Mouse (Mus musculus): Measurements from ENCODE around the gene Dpf1.

Dpf1 gene

GRCm38 (mm10) chr7:29303738-29304462, at the start of gene Dpf1:
Dpf1 (plus strand) TSS chr7:29303951.
- peak; percentile 71 to 84 for DNase-seq (ENCODE audit: low spot score in 2 of 2)

GRCm38 (mm10) chr7:29255875-29256274, 47.9 kb upstream of the Dpf1 start:
- no peak for DNase-seq (ENCODE audit: low spot score in 2 of 2)

DNA sequence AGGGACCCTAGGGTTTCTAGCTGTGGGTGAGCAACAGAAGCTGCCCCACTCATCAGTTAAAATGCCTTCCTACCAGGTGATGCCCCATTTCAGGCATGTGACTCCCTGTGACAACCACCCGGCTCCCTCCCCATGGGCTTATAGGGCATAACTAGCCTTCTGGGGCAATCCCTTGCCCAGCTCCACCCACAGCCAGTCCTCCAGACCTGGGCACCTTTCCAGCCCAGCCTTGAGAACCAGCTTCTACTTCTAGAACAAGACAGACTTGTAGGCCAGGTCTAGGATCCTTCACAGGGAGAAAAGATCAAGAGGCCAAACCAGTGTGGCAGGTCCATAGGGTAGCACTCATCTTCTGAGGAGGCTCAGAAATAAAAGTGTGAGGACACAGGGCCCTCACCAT, 46.4 kb upstream of the Dpf1 start:
- DNase-seq (ENCODE audit: low spot score in 2 of 2) = no peak

- no peak for DNase-seq (ENCODE audit: low spot score in 2 of 2)
Observed at GRCm38 (mm10) chr7:29259781-29260730, 43.7 kb upstream of the Dpf1 start.

DNA sequence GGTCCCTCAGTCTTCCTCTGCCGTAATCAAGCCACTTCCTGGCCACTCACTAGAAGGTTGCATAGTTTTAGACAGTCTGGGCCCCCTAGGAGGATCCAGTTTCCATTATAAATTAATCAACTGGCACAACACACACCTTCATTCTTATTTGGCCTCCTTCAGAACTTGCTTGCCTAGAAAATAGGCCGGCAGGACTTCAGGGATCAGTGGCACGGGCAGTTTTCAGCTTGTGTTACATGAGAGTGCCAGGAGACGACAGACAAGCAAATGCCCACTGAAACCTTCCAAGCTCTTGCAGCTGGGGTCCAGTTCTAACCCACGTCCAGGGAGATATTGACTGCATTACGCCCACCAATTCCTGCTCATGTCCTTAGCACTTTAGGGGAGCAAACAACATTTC, 41.6 kb upstream of the Dpf1 start:
- DNase-seq (ENCODE audit: low spot score in 2 of 2) = no peak

GRCm38 (mm10) chr7:29263831-29264230, 39.9 kb upstream of the Dpf1 start:
- DNase-seq (ENCODE audit: low spot score in 2 of 2) = no peak

DNA sequence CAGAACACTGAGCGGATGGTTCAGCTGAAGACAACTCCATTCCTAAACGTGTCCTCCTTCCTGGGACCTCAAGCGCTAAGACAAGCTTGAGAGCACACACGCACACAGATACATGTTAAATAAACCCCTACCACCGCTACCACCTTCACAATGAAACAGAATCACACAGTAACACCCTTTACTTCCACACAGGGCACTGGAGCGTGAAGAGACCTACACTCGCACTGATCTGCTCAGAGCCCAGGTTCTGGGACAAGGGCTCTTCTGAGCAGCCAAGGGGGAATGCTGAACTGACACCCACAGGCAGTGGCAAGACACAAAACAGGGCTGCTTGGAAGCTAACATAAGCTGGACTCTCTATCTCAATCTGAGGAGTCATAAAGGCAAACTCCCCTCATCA, 38.1 kb upstream of the Dpf1 start:
- DNase-seq (ENCODE audit: low spot score in 2 of 2) = no peak

GRCm38 (mm10) chr7:29266931-29267330, 36.8 kb upstream of the Dpf1 start:
- DNase-seq (ENCODE audit: low spot score in 2 of 2) = no peak

DNA sequence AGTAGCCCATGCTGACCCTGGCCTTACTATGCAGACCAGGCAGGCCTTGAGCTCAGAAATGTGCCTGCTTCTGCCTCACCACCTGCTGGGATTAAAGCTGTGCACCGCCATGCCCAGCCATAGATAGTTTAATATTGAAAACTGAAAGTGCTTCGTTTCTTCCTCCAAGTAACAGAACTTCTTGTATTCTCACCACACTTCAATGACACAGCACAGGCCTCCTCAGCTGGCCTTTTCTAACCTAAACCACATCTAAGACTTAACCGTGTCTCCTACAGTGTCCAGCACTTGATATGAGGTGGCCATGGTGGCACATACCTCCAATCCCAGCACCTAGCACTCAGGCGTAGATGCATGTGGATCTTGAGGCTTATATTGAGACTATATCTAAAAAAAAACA, 33.3 kb upstream of the Dpf1 start:
- DNase-seq (ENCODE audit: low spot score in 2 of 2) = no peak

DNA sequence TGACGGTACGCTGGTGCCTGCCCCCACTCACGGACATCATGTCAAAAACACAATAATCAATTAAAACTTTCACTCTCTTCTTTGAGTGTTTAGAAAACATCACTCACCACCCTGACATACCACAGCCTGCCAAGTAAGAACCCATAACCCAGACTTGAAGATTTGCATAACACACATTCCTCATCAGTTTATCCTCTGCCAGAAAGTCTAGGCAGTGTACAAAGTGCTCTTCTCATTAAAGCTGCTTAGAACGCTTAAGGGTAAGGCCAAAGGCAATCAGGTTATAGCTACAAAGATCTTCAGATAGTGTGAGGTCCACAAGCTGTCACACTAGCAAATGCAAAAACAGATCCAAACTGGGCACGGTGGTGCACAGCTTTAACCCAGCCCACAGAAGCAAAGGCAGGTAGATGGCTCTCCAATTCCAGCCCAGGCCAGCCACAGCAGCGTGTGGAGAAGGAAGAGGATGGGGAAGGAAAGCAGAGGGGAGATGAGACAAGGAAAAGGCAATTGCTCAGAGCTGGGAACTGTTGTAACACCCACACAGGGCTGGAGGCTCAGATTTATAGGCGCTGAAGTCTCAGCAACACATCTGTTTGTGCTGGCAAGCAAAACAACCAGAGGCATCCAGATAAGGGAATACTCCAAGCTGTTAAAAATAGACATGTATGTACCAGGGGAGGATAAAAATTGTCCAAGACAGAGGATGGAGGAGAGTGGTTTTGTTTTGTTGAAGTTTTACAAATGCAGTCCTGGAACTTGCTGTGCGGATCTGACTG, 31.9 kb upstream of the Dpf1 start:
- no peak for DNase-seq (ENCODE audit: low spot score in 2 of 2)

DNA sequence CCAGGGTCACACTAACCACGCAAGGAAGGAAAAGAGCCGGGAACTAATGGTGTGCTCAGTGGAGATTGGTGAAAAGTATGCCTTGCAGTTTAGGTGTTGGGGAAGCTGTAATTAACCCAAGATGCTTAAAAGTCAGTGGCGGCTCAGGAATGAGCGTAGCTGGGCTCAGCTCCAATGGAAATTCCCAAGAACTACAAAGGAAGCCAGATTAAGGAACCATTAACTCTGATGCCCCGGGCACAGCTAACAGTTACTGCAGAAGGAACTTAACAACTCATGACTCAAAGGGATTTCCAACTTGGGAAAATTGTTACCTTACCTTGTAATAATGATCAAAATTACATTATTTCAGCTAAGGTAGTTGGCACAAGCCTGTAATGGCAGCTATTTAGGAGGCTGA, 27.0 kb upstream of the Dpf1 start:
- no peak for DNase-seq (ENCODE audit: low spot score in 2 of 2)

DNA sequence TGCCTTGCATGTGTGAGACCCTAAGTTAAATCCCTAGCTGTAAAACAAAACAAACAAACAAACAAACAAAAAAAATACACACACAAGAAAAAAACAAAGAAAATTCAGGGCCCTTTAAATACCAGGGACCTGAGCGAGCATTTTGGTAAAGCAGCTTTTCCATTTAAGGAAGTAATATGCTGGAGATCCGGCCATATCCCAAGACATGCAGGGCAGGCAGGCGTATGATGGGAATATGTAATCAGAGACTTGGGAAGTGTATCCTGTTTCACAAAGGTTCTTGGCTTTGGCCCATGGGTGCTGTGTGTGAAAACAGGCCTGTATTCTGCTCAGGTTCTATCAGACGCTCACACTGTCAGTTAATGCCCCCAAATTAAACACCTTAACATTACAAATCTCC, 26.2 kb upstream of the Dpf1 start:
- DNase-seq (ENCODE audit: low spot score in 2 of 2) = no peak

- no peak for DNase-seq (ENCODE audit: low spot score in 2 of 2)
Observed at GRCm38 (mm10) chr7:29279261-29279660, 24.5 kb upstream of the Dpf1 start.

DNA sequence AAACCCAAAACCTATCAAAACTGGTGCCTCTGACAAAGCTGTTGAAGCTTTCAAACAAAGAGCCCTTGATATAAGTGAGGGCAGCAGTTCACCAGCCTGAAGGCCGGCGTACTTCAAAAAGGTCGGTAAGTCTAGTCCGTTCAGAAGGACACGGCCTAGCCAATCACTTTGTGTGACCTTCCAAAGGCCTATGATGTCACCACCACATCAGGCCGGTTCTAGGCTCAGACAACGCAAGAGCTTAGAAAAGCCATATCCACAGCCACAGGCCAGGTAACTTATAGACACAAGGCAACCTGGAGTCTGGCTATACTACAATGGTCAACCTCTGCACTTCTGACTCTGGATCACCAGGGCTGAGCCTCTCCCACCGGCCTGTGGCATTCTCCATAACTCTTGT, 23.8 kb upstream of the Dpf1 start:
- no peak for DNase-seq (ENCODE audit: low spot score in 2 of 2)

- DNase-seq (ENCODE audit: low spot score in 2 of 2) = no peak
Observed at GRCm38 (mm10) chr7:29280801-29281200, 22.9 kb upstream of the Dpf1 start.

- DNase-seq (ENCODE audit: low spot score in 2 of 2) = peak in 1 of 2 experiments; percentile 62
Observed at GRCm38 (mm10) chr7:29281201-29282073, 22.3 kb upstream of the Dpf1 start, which contains the start of gene Spint2. Spint2 (minus strand) TSS chr7:29281912.

DNA sequence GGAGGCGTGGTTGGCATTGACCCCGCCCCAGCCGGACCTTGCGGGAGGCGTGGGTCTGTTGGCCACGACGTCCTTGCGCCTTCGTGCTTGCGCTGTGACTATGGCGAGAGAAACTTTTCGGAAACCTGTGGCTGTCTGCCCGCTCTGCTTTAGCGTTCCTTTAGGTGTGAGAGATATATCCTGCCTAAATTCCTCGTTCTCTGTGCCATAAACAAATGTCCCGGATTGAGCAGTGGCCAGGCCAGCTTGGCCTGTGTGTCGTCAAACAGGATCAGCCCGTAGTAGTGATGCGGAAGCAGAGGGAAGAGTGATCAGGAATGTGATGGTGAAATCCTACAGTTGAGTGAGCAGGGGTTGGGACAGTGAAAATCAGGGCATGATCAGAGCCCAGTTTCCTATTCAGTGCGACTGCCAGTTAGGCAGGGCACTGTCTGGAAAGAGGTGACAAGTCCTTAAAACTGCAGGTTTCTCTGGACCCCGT, 21.6 kb upstream of the Dpf1 start:
- no peak for DNase-seq (ENCODE audit: low spot score in 2 of 2)

GRCm38 (mm10) chr7:29283876-29284275, 19.9 kb upstream of the Dpf1 start:
- DNase-seq (ENCODE audit: low spot score in 2 of 2) = no peak

GRCm38 (mm10) chr7:29284523-29284922, 19.2 kb upstream of the Dpf1 start:
- no peak for DNase-seq (ENCODE audit: low spot score in 2 of 2)

DNA sequence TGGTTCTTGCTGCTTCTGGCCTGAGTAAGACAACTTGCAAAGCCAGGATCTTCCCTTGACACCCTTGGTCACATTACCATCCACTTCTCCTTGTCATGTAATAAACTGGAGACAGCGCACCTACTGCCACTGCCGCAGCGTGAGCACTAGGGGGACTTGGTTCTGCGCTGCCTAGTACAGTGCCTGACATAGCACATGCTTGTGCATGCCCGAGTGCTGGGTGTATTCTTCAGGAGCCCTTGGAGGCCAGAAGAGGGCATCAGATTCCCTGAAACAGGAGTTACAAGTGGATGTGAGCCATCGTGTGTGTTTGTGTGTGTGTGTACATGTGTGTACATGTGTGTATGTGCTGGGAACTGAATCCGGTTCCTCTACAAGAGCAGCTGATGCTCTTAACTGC, 16.3 kb upstream of the Dpf1 start:
- no peak for DNase-seq (ENCODE audit: low spot score in 2 of 2)

DNA sequence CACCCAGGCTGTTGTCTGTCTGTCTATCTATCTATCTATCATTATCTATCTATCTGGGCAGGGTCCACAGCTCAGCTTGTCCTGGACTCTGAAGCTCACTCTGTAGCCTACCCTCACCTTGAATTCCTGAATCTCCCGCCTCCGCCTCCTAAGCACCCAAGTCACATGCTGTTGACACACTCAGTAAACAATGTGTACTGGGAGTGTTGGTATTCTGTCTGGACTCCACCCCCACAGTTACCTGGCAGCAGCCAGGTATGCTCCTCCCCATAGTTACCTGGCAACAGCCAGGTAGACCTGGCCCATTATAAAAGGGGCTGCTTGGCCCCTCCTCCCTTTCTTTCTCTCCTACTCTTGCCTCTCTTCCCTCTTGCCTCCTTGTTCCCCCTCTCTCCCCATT, 15.7 kb upstream of the Dpf1 start:
- no peak for DNase-seq (ENCODE audit: low spot score in 2 of 2)
